Mouse (Mus musculus): ENCODE results near the gene Mpv17. TPM values are rescaled to one million over a fixed set of nuclear protein-coding genes. Genes with fewer than 3 reads are reported as not detected.

The Mpv17 gene
- total RNA-seq (2021), result 10 to 100 TPM; 40.5 to 49.8 TPM
- long read RNA-seq, experiment 1, transcript Mpv17-201 (8 exons, 1,724 nt), result major isoform, 56 of 85 reads
- long read RNA-seq, experiment 1, transcript Mpv17-202 (7 exons, 1,653 nt), result minor isoform, 18 of 85 reads
- long read RNA-seq, experiment 1, partial matches to known transcripts, result 3 of 85 reads
- long read RNA-seq, experiment 1, other reads (novel, unspliced or antisense), result 7 of 85 reads
- long read RNA-seq, experiment 2, transcript Mpv17-202 (7 exons, 1,653 nt), result minor isoform, 17 of 78 reads
- long read RNA-seq, experiment 2, transcript Mpv17-201 (8 exons, 1,724 nt), result major isoform, 52 of 78 reads
- long read RNA-seq, experiment 2, partial matches to known transcripts, result 4 of 78 reads
- long read RNA-seq, experiment 2, other reads (novel, unspliced or antisense), result 3 of 78 reads

- peak; percentile 77 to 80 for DNase-seq (ENCODE audit: low spot score in 2 of 2)
- intact Hi-C loops (cut with DNase I), result no loop called here
Measured at GRCm38 (mm10) chr5:31154152-31154553, at the start of gene Mpv17. Gene Mpv17 (minus strand): TSS chr5:31154251.

- DNase-seq (ENCODE audit: low spot score in 2 of 2), result no peak
- intact Hi-C loops (cut with DNase I), result no loop called here
Measured at GRCm38 (mm10) chr5:31202933-31203332, 48.9 kb upstream of the Mpv17 start.

GRCm38 (mm10) chr5:31201742-31202590 lies 47.9 kb upstream of the Mpv17 start, which contains the start of gene Zfp513:
Gene Zfp513 (minus strand): TSS chr5:31202303.
- peak; percentile 98 to 99 for DNase-seq (ENCODE audit: low spot score in 2 of 2)
- intact Hi-C loops (cut with DNase I), result no loop called here

- intact Hi-C loops (cut with DNase I), result no loop called here
- no peak for DNase-seq (ENCODE audit: low spot score in 2 of 2)
Measured at GRCm38 (mm10) chr5:31201042-31201741, 47.1 kb upstream of the Mpv17 start.

GRCm38 (mm10) chr5:31200327-31200768 lies 46.3 kb upstream of the Mpv17 start:
- DNase-seq (ENCODE audit: low spot score in 2 of 2), result no peak
- intact Hi-C loops (cut with DNase I), result no loop called here

GRCm38 (mm10) chr5:31199893-31200292 lies 45.8 kb upstream of the Mpv17 start:
- intact Hi-C loops (cut with DNase I), result loop anchor here (10.0 kb wide), 1 partner anchor 245 kb away; no protein-coding TSS in a partner anchor
- no peak for DNase-seq (ENCODE audit: low spot score in 2 of 2)

- intact Hi-C loops (cut with DNase I), result loop anchor here (10.0 kb wide), 1 partner anchor 245 kb away; no protein-coding TSS in a partner anchor
- no peak for DNase-seq (ENCODE audit: low spot score in 2 of 2)
Measured at GRCm38 (mm10) chr5:31199321-31199892, 45.4 kb upstream of the Mpv17 start.

GRCm38 (mm10) chr5:31198616-31199320 lies 44.7 kb upstream of the Mpv17 start:
- intact Hi-C loops (cut with DNase I), result loop anchor here (10.0 kb wide), 1 partner anchor 244 kb away; no protein-coding TSS in a partner anchor
- DNase-seq (ENCODE audit: low spot score in 2 of 2), result no peak

- intact Hi-C loops (cut with DNase I), result loop anchor here (10.0 kb wide), 1 partner anchor 243 kb away; no protein-coding TSS in a partner anchor
- no peak for DNase-seq (ENCODE audit: low spot score in 2 of 2)
Measured at GRCm38 (mm10) chr5:31198170-31198569, 44.1 kb upstream of the Mpv17 start.

GRCm38 (mm10) chr5:31197072-31197471 lies 43.0 kb upstream of the Mpv17 start:
- intact Hi-C loops (cut with DNase I), result loop anchor here (10.0 kb wide), 1 partner anchor 242 kb away; no protein-coding TSS in a partner anchor

GRCm38 (mm10) chr5:31196207-31196606 lies 42.2 kb upstream of the Mpv17 start:
- intact Hi-C loops (cut with DNase I), result loop anchor here (10.0 kb wide), 1 partner anchor 241 kb away; no protein-coding TSS in a partner anchor

More at GRCm38 (mm10) chr5:31197072-31197471, 43.0 kb upstream of the Mpv17 start:
- DNase-seq (ENCODE audit: low spot score in 2 of 2), result no peak

GRCm38 (mm10) chr5:31195671-31196070 lies 41.6 kb upstream of the Mpv17 start:
- intact Hi-C loops (cut with DNase I), result loop anchor here (10.0 kb wide), 1 partner anchor 241 kb away; no protein-coding TSS in a partner anchor
- peak in 1 of 2 experiments; percentile 45 for DNase-seq (ENCODE audit: low spot score in 2 of 2)

More at GRCm38 (mm10) chr5:31196207-31196606, 42.2 kb upstream of the Mpv17 start:
- no peak for DNase-seq (ENCODE audit: low spot score in 2 of 2)

- intact Hi-C loops (cut with DNase I), result loop anchor here (10.0 kb wide), 1 partner anchor 240 kb away; no protein-coding TSS in a partner anchor
- DNase-seq (ENCODE audit: low spot score in 2 of 2), result no peak
Measured at GRCm38 (mm10) chr5:31194486-31195485, 40.7 kb upstream of the Mpv17 start.

- no peak for DNase-seq (ENCODE audit: low spot score in 2 of 2)
- intact Hi-C loops (cut with DNase I), result loop anchor here (10.0 kb wide), 1 partner anchor 239 kb away; no protein-coding TSS in a partner anchor
Measured at GRCm38 (mm10) chr5:31193631-31194281, 39.7 kb upstream of the Mpv17 start.

- intact Hi-C loops (cut with DNase I), result loop anchor here (10.0 kb wide), 1 partner anchor 238 kb away; no protein-coding TSS in a partner anchor
- peak; percentile 99 to 100 for DNase-seq (ENCODE audit: low spot score in 2 of 2)
Measured at GRCm38 (mm10) chr5:31192939-31193630, 39.0 kb upstream of the Mpv17 start, which contains the start of the genes Snx17 and Eif2b4. Gene Snx17 (plus strand): TSS chr5:31193227. Gene Eif2b4 (minus strand): TSS chr5:31193430.

All from left cerebral cortex, postnatal 14 days (tissue).